Mouse (Mus musculus): ENCODE measurements around the gene Polr3e.

Gene Polr3e

GRCm38 (mm10) chr7:120980931-120981924 is 63.7 kb downstream of the Polr3e start:
- peak; percentile 50 for DNase-seq

GRCm38 (mm10) chr7:120982200-120982841 is 64.8 kb downstream of the Polr3e start, which contains the start of the genes Cdr2 and Mfsd13b:
Gene Cdr2 (minus strand): TSS chr7:120982312.
Gene Mfsd13b (plus strand): TSS chr7:120982509.
- DNase-seq: peak; percentile 99

- peak; percentile 40 for DNase-seq
Measured at GRCm38 (mm10) chr7:120982968-120983367, 65.4 kb downstream of the Polr3e start.

GRCm38 (mm10) chr7:120991191-120991590 is 73.6 kb downstream of the Polr3e start:
- DNase-seq: no peak
